Mouse (Mus musculus): ENCODE measurements around the gene Polr2g. TPM values are rescaled to one million over a fixed set of nuclear protein-coding genes. Genes with fewer than 3 reads are reported as not detected.
A peak's percentile ranks its signal among the peaks of the same experiment; 100 is the strongest.

Polr2g gene
- total RNA-seq, 2 experiments from 2014 or later: 37.7 to 38.3 TPM

GRCm38 (mm10) chr19:8763276-8763675, 35.1 kb downstream of the Polr2g start:
- DNase-seq (ENCODE audit: low spot score): no peak

GRCm38 (mm10) chr19:8760757-8761156, 37.6 kb downstream of the Polr2g start:
- DNase-seq (ENCODE audit: low spot score): no peak

- DNase-seq (ENCODE audit: low spot score): no peak
Measured at GRCm38 (mm10) chr19:8758899-8759298, 39.5 kb downstream of the Polr2g start.

GRCm38 (mm10) chr19:8757471-8757998, 40.8 kb downstream of the Polr2g start:
- DNase-seq (ENCODE audit: low spot score): no peak

GRCm38 (mm10) chr19:8756635-8757387, 41.6 kb downstream of the Polr2g start, which contains the start of gene Nxf1:
Gene Nxf1 (plus strand): TSS chr19:8757073.
- peak; percentile 91 for DNase-seq (ENCODE audit: low spot score)

- DNase-seq (ENCODE audit: low spot score): no peak
Measured at GRCm38 (mm10) chr19:8755652-8756051, 42.7 kb downstream of the Polr2g start.

- DNase-seq (ENCODE audit: low spot score): no peak
Measured at GRCm38 (mm10) chr19:8747368-8747767, 51.0 kb downstream of the Polr2g start.

GRCm38 (mm10) chr19:8745382-8745781, 53.0 kb downstream of the Polr2g start:
- no peak for DNase-seq (ENCODE audit: low spot score)

Other genes starting within 250 kb of the Polr2g start
- not detected for gene Slc22a8, start 207.3 kb downstream of the Polr2g start, total RNA-seq (2021)
- not detected for gene Slc22a6, start 180.5 kb downstream of the Polr2g start, total RNA-seq (2021)
- not detected for gene Chrm1, start 134.8 kb downstream of the Polr2g start, total RNA-seq (2021)
- 10 to 100 TPM; 30.2 to 37.3 TPM for gene Slc3a2, start 75.2 kb downstream of the Polr2g start, total RNA-seq (2021)
- gene Wdr74, start 62.8 kb downstream of the Polr2g start, total RNA-seq (2021): 10 to 100 TPM; 16.4 to 16.9 TPM
- gene 1700092M07Rik, start 57.9 kb downstream of the Polr2g start, total RNA-seq (2021): 1 to 10 TPM in 1 of 2 experiments, not detected in 1; 1.0 TPM
- 10 to 100 TPM; 16.0 to 16.6 TPM for gene Stx5a, start 57.2 kb downstream of the Polr2g start, total RNA-seq (2021)
- gene Nxf1, start 41.5 kb downstream of the Polr2g start, total RNA-seq (2021): 10 to 100 TPM; 27.5 to 31.3 TPM
- gene Tmem223, start 27.6 kb downstream of the Polr2g start, total RNA-seq (2021): 10 to 100 TPM; 91.0 to 99.3 TPM
- 1 to 10 TPM; 7.3 to 8.6 TPM for gene Tmem179b, start 24.1 kb downstream of the Polr2g start, total RNA-seq (2021)
- 1 to 10 TPM; 5.0 to 5.1 TPM for gene Taf6l, start 12.2 kb downstream of the Polr2g start, total RNA-seq (2021)
- 1 to 10 TPM in 1 of 2 experiments, under 1 TPM in 1; 0.76 to 1.1 TPM for gene Zbtb3, start 4.0 kb upstream of the Polr2g start, total RNA-seq (2021)
- gene Ttc9c, start 20.8 kb upstream of the Polr2g start, total RNA-seq (2021): 10 to 100 TPM; 11.1 to 13.6 TPM
- 10 to 100 TPM; 41.2 to 44.3 TPM for gene Hnrnpul2, start 21.4 kb upstream of the Polr2g start, total RNA-seq (2021)
- 1 to 10 TPM; 2.5 to 4.2 TPM for gene AC129217.1, start 31.2 kb upstream of the Polr2g start, total RNA-seq (2021)
- gene Bscl2, start 38.9 kb upstream of the Polr2g start, total RNA-seq (2021): 10 to 100 TPM; 16.4 to 16.6 TPM
- gene Gng3, start 40.6 kb upstream of the Polr2g start, total RNA-seq (2021): not detected
- gene Lrrn4cl, start 52.2 kb upstream of the Polr2g start, total RNA-seq (2021): 1 to 10 TPM; 5.6 to 8.8 TPM
- gene Ubxn1, start 72.9 kb upstream of the Polr2g start, total RNA-seq (2021): 100 to 1,000 TPM; 204 to 206 TPM
- gene Uqcc3, start 82.3 kb upstream of the Polr2g start, total RNA-seq (2021): 10 to 100 TPM; 57.2 to 63.9 TPM
- 1 to 10 TPM; 2.9 to 5.3 TPM for gene Lbhd1, start 85.2 kb upstream of the Polr2g start, total RNA-seq (2021)
- gene Gm49403, start 85.4 kb upstream of the Polr2g start, total RNA-seq (2021): not detected
- gene 1810009A15Rik, start 90.3 kb upstream of the Polr2g start, total RNA-seq (2021): 10 to 100 TPM; 14.5 to 15.4 TPM
- gene Gm49416, start 90.3 kb upstream of the Polr2g start, total RNA-seq (2021): 1 to 10 TPM; 1.2 to 2.3 TPM
- gene Ints5, start 94.4 kb upstream of the Polr2g start, total RNA-seq (2021): 1 to 10 TPM; 9.2 to 9.9 TPM
- 10 to 100 TPM; 19.5 to 20.8 TPM for gene Ganab, start 99.5 kb upstream of the Polr2g start, total RNA-seq (2021)
- 10 to 100 TPM; 32.1 to 37.9 TPM for gene B3gat3, start 121.8 kb upstream of the Polr2g start, total RNA-seq (2021)
- gene Rom1, start 130.8 kb upstream of the Polr2g start, total RNA-seq (2021): 1 to 10 TPM; 7.8 TPM
- gene Eml3, start 131.0 kb upstream of the Polr2g start, total RNA-seq (2021): 1 to 10 TPM; 3.1 to 4.5 TPM
- 10 to 100 TPM; 21.6 to 24.2 TPM for gene Mta2, start 143.3 kb upstream of the Polr2g start, total RNA-seq (2021)
- 1 to 10 TPM; 7.6 to 8.2 TPM for gene Tut1, start 155.3 kb upstream of the Polr2g start, total RNA-seq (2021)
- 100 to 1,000 TPM; 452 to 469 TPM for gene Eef1g, start 168.5 kb upstream of the Polr2g start, total RNA-seq (2021)
- 100 to 1,000 TPM; 199 to 202 TPM for gene Ahnak, start 190.7 kb upstream of the Polr2g start, total RNA-seq (2021)

Measured in gastrocnemius, adult 18-20 months (tissue).